Mouse (Mus musculus): ENCODE data around the gene Galm.

The Galm gene

DNA sequence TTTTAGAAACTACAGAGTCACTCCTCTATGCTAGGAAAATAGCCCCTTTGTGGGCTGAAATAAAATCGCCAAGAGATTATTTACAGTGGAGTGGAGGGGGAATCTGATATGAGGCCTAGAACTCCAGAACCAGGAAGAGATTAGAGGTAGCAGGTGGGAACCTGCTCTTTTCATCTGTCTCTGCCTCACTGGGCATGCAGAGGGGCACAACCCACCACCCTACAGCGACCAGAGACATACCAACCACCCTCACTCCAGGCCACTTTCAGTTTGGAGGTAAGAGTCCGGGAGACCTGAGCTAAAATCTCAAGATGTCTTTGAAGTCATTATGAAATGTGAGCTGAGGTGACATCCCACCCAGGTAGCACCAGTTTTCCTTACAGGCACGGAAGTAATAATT is 2.1 kb downstream of the Galm start:
- DNase-seq = no peak

DNA sequence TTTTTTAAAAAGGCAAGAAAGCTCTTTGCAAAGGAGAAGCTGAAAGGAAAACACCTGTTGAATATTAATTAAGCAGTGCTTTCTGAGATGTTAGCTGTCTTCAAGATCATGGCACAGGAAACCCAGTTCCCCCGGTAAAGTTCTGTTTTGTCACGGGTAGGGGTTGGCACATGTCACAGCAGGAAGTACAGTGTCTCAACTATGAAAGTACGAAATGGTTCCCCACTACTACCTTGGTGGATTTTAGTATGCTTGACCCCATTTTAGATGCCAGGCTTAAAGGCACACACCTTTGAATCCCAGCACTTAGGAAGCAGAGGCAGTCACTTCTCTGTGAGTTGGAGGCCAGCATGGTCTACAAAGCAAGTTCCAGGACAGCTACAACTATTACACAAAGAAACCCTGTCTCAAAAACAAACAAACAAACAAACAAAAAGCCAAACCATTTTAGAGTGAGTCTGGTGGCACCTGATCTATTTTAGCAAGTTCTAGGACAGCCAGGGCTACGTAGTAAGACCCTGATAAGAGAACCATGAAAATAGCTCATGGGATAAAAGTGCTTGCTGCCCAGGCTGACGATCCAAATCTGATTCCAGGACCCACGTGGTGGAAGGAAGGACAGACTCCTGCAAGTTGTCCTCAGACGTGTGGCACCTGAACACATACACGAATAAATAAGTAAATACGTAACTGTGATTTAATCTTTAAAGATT is 3.6 kb downstream of the Galm start:
- DNase-seq = no peak

DNA sequence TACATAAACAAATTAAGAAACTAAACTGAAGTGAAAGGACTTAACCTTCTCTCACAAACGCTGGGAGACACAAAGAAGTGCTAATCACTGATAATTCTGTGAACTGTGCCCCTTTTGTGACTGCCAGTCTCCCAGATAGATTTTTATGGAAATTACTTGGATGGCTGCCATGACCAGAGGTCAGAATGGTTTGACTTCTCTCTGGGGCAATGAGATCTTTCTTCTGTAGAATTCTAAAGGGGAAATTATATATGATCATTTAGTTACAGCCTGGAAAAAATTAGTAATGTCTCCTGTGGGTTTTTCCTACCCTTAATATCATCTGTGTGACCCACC is 4.1 kb downstream of the Galm start:
- DNase-seq = no peak

DNA sequence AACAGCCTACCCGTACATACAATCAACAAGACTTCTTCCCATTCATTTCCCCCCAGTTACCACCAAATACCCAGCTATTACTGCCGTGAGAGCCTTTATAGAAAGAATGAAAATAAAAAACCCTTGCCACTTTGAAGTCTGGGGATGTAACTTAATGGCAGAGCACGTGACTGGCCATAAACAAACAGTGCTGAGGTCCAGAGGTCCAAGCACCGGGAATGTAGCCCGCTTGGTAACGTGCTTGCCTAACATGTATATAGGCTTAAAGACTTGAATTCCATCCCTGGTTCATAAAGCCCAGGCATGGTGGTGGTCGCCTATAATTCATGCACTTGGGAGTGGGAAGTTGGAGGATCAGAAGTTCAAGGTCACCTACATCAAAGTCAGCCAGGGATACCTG is 4.6 kb downstream of the Galm start:
- DNase-seq = no peak

DNA sequence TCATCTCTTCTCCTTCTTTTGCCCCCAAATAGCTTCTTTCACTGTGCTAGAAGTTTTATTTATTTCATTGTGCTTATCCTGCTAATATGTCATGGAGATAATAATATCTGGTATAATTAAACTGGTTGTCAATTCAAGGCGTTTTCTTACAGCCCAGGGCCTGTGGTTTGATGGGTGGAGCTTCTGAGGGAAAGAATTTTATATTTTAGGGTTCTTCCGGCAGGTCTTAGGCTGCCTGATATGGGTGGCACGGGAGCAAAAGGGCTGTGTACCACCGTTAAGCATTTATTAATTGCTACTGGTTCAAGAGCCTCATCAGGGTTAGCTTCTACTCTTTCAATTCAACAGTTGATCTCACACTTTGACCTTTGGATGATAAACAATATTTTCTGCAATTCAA is 5.2 kb downstream of the Galm start:
- no peak for DNase-seq

DNA sequence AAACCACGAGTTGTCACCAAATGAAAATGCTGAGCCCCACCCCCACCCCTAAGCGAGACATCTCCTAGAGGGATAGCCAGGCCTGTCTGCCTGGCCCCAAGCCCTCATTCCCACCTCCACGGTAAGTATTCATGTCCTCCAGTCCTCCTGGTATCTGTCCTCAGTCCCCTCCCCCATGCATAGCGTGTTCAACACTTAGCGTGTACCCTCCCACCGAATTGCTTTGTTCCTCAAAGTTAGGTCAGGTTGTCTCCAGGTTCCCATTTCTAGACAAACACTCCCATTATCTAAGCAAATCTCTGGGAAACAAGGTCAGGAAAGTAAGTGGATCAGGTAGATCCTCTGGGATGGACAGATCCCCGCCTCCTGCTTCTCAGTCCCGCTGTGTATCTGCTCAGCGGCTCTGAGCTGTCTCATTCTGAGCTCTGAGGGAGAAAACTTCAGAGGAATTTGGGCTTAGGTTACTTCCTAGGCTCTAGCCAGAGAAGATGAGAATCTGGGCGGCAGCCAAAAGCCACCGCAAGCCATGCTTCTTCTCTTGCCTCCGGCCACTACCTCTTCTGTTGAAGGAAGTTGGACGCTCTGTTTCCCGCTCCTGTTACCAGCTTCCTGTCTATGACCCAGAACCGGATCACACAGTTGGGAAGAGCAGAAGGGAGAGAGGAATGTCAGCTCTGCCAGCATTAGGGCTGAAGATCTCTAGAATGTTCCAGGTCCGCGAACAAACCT is 11.3 kb downstream of the Galm start:
- DNase-seq = no peak

DNA sequence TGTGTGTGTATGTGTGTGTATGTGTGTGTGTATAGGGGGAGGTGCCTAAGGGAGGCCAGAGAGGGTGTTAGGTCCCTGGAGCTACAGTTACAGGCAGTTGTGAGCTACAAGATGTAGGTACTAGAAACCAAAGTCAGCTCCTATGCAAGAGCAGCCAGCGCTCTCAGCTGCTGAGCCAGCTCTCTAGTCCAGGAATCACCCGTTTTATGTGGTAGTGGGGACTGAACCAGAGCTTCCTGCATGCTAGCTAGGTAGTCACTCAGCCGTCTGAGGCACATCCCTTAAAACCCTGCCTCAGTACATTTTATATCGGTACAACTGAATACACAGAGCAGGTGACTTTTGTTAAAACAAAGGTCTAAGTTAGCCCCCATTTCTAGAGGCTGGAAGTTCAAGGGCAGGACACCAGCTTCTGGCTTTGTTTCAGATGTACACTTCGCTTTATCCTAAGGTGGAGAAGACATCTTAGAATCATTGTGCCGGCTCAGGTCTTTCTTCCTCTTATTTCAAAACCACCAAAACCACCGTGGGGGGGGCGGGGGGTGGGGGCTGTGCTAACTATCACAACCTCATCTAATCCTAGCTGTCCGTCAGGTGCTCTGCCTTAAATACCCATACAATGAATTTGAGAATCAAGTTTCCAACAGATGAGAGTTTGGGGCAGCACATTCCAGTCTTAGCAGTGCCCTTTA is 12.6 kb downstream of the Galm start:
- no peak for DNase-seq

DNA sequence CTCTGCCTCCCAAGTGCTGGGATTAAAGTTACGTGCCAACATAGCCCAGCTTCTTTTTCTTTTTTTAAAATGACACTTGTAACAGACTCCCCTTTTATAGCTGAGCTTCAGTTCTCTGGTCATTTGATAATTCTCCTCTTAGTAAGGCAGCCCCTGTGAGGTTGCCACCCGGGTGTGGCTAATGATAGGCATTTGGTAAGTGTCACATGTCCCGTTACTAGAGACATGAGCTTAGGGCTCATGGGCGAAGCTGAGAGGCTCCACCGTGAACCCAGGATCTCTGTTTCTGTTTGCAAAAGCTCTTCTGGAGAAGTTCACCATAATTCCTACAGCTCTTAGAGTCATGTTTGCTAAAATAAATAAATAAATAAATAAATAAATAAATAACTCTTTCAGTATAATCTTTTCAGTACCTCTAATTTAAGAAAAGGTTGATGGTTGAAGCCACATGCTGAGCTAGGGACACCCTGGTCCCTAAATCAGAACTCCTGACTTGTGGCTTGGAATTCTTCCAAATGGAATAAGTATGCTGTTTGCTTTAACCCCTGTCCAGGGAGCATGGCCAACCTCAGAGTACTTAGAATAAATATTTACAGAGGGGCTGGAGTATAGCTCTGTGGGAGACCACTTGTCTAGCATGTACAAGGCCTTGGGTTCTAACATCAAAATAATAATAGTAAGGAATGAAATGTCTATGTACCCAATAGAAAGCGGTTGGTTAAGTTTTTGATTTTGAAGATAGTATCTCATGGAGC is 16.4 kb downstream of the Galm start:
- DNase-seq = no peak

DNA sequence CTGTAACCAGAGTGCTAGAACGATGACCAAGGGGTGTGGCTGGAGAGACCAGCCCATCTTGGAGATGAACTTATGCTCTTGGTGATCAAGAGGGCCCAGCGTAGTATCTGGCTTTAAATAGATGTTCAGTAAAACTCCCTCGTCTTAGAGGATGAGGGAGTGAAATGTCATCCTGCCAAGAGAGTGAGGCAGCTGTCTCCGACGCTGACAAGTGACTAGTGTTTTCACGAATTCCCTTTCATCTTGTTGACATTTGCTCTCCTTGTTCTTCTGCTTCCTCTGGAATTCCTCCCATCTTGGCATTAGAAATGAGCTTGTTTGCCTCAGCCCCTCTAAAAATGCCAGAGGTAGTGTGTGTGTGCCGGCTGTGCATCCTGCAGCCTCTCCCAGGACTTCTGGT is 17.9 kb downstream of the Galm start:
- no peak for DNase-seq

DNA sequence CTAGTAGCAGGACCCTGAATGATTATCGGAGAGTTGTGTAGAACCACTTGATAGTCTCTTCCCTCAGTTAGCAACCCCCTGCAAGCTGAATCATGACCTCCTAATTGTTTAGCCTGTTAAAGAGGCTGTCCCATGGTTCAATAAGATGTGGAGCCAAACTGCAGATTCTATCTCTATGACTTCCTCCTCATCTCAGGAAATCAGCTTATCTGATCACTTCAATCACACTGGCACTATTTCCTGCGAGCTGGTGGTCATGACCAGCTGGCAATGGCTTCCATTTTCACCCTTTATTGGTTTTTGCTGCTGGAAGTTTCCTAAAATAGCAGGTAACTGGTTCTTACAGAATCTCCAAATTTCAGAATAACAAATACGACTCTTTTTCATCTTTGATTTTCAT is 18.5 kb downstream of the Galm start:
- DNase-seq = no peak

DNA sequence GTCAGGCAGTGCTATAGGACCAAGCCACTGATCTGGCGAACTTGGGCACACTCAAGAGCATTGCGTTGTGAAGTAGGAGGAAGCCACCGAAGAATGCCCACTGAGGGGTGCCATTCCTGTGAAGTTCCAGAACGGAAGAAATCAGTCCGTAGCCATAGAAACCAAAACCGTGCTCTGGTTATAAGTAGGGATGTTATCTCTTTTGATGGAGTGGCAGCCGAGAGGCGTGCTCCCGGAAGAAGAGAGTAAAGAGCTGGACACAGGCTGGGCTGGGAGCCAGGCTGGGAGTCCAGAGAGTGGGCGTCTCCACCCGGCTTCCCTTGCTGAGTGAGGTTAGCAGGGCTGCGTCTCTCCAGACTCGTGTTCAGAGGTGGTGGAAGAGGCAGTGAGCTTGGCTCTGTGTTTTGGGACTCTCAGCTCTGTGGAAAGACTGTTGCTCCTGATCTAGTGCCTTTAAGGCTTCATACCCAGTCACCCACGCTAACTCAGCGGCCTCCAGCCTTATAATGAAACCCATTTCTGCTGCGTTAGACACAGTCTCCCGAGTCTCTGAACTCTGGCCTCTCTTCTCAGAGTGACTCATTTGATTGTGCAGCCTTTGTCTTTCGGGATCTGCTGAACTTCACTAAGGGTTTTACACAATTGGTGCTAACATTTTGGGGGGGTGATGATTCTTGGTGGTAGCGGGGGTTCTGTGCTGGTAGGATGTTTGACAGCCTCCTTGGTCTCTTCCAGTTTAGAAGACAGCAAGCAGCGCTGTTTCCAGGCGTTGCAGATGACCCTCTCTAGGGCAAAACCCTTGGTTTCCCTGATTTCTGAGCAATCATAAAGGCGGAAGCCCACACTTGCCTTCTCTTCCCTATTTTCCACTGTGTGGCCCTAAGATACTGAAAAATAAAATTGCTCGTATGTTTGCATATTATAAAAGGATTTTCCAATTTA is 21.1 kb downstream of the Galm start:
- DNase-seq = no peak

DNA sequence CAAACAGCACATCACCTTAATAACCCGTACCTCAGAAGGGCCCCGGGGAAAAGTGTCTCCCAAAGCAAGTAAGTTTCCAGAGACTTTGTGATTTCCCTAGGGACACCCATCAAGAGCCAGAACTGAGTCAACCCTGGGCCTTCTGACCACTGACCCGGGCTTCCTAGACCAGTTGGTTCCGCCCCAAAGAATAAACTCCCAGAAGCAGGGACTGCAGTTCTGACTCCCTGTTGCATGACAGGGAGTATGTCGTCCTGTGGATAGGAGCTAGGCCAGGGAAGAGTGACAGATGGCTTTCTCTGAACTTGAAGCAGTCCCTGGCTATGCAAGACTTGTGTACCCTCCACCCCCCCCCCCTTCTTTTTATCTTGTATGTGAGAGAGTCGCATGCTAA is 21.7 kb downstream of the Galm start:
- DNase-seq = no peak

DNA sequence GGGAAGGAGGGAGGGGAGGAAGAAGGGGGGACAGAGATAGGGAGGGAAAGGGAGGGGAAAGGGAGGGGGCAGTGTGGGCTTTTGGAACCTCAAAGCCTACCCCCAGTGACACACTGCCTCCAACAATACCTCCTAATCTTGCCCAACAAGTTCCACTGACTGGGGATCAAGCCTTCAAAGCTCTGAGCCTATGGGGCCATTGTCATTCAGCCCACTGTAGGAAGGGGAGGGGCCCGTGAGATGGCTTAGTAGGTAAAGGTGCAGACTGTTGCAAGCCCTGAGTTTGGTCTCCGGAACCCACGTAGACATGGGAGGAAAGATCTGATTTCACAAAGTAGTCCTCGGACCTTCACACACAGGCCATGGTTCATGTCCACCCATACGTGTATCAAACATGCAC is 24.1 kb downstream of the Galm start:
- DNase-seq = no peak

DNA sequence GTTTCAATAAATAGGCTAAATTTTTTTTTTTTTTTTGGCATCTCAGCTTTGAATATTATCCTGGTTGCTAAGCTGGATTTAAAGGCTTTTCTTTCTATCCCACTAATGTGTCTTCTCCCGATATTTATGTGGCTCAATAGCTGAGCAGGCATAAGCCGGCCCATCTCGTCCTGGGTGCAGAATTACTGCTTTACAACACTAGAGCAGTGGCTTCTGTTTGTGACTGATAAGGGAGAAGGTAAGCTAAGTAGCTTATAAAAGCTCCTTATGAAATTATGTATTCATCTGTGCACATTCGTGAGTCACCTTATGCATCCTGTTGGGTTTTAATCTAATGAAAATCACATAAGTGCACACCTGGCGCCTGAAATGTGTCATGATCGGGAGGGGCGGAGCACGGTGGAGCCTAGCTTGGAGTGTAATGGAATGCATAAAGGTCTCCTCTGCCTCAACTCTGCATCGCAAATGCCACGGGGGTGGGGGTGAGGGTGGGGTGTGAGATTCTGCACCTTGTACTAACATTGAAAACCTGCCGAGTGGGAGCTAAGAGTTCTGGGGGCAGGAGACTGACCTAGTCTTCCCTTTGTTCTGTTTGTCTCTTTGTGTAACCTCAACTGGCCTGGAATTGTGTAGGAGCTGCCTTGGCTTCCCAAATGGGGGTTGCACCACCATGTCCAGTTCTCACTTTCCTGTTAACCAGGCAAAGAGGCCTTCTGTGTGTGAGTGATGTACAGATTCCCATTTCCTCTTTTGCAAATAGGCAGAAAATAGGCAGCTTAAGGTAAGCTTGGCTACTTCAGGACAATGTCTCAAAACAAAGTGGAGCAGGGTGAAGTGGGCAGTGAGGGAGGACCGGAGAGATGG is 25.7 kb downstream of the Galm start:
- no peak for DNase-seq

DNA sequence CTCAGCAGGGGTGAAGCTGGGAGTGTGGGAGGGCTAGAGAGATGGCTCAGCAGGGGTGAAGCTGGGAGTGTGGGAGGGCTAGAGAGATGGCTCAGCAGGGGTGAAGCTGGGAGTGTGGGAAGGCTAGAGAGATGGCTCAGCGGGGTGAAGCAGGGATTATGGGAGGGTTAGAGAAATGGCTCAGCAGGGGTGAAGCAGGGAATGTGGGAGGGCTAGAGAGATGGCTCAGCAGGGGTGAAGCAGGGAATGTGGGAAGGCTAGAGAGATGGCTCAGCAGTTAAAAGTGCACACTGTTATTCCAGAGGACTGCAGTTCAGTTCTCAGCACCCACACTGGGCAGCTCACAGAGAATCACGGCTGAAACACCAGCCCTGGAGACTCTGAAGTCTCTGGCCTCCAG is 26.4 kb downstream of the Galm start:
- no peak for DNase-seq

DNA sequence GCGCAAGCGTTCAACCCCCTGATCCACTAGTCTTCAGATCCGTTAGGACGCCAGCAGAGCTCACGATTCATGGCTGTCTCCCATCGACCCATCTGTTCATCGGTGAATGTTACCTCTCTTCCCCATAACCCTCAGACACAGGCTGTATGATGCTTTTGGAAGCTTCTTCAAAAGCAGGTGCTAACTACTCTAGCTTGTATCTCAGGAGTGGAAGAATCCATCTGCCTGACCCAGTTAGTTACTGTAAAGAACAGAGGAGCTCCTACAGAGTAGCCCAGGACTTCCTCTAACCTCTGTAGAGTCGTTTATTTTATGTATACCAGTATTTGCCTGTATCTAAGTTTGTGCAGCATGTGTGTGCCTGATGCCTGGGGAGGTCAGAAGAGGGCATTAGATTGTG is 29.6 kb downstream of the Galm start:
- DNase-seq = no peak

DNA sequence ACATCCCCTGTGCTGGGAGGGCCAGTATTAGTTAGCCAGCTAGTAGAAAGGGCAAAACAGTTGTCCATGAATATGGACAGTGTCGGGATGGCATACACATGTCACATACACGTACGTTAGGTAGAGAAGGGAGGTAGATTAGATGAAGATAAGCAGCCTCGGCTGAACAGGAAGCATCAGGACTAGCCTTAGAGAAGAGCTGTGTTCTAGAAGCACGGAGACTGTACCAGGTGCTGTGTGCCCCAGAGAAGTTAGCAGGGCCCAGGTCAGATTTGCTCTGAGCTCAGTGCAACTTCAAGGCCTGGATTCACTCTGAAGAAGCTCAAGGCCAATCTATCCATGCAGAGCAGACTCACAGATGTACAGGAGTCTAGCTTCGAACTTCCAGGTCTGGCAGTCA is 30.2 kb downstream of the Galm start:
- DNase-seq = no peak

DNA sequence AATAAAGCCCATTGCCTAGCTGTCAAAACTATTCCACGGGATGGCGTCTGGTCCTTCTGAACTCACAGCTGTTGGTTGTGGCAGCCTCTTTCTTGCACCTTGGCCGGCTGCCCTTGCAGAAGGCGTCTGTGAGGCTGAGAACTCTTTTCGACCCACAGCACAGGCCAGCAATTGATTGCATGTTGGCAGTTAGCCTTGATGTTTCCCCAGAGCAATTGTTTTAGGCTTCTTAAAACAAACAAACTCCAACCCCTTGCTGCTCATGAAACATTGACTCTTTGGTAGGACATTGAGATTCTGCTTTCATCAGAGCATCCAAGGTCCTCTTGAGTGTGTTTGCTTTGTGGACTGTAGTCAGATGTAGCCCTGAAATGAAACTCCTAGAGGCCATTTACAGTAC is 33.2 kb downstream of the Galm start:
- peak; percentile 47 for DNase-seq

DNA sequence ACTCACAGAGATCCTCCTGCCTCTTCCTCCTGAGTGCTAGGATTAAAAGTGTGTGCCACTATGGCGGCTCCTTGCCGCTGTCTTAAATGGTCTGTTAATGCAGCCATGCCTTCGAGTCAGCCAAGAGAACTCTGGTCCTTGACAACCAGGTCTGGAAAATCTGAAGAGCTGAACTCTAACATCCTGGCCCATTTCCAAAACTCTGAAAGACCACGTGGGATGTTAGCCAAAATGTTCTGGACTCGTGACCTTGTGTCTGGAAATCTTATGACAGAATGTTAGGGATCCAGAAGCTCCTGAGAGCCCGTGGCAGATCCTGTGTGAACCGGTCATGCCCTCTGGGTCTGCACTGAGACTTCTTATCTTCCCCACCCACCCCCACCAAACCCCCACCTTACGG is 36.7 kb downstream of the Galm start:
- DNase-seq = no peak

DNA sequence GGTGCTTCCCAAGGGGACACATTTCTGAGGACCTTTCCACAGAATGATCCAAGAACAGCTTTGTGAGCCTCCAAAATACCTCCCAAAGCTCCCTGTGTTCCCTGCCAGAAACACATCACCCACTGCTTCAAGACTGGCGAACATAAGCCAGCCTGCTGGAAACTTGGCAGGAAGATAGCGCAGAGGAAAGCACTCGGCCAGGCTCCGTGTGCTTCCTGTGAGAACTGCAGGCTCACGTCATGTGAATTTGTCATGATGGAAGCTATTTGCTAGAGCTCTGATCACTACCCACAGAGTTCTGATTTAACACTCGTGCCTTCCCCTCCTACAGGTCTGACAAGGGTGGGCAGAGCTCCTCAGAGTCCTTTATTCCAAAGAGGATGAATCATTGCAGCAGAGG is 38.5 kb downstream of the Galm start:
- DNase-seq = peak; percentile 90

DNA sequence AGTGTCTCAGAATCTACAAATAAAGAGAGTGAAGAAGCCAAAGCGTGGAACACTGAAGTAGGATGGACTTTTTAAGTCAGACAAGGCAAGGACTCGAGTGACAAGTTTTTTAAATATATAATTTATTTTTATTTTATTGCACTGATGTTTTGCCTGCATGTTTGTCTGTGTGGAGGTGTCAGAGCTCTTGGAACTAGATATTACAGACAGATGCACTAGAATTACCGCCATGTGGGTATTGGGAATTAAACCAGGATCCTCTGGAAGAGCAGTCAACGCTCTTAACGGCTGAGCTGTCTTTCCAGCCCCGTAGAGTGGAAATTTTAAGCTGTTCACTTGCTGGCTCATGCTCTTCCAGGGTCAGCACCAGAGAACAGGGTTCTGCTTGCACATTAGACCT is 39.1 kb downstream of the Galm start:
- DNase-seq = peak; percentile 30

DNA sequence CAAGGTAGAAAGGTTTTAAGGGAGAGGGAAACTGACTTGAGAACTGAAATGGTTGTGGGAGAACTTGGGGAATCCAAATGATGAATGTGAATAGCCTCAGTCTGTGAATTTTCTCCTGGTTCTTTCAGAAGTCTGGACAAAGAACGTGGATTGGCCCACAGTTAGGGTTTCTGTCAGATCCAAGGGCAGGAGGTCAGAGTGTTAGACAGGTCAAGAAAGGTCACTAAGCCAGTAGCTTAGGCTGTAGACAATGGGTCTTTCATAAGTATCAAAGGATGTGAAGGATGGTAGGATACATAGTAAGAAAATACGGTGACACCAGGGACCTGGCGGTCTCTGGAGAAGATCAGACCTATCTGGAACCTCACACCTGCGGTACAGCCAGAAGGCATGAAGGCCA is 40.2 kb downstream of the Galm start:
- peak; percentile 46 for DNase-seq
